Mouse (Mus musculus) Patski (cell line): ENCODE data around the gene Auh. TPM values are rescaled to one million over a fixed set of nuclear protein-coding genes. Genes with fewer than 3 reads are reported as not detected.

Source experiments
- ATAC-seq: fragments of 100-300 bp; one replicate; pipeline ENCODE4 v1.8.0; 2021
- CTCF ChIA-PET: fragments of 350-600 bp; sonication (Branson Sonifier 250); formaldehyde crosslinking; loops from one replicate; lab custom pipeline; 2022; ENCODE audit warnings: inconsistent platforms; lab: Charles Lee
- POLR2A ChIA-PET: fragments of 350-600 bp; sonication (Branson Sonifier 250); formaldehyde crosslinking; loops from one replicate; lab custom pipeline; 2022; ENCODE audit warnings: antibody characterized with exemption, inconsistent platforms; lab: Charles Lee
- DNase-seq: peaks from one replicate; pipeline ENCODE4 v3.0.0-alpha.2; 2011; ENCODE audit warnings: low read depth, low spot score
- H3K27me3 ChIP-seq: fragments of 371-371 bp; one replicate; pipeline ENCODE4 v1.5.1; 2021
- CTCF ChIP-seq: fragments of 100-300 bp; IDR thresholded peaks from one replicate; pipeline ENCODE4 v1.5.1; 2021
- in situ Hi-C: fragments of 300-500 bp; cut with MboI; formaldehyde crosslinking; loops from 3 replicates; pipeline ENCODE4 v1.11.1; 2018; ENCODE audit warnings: low pct_unique_long_range_greater_than_20kb, mixed read lengths
- polyA plus RNA-seq: library from polyadenylated mRNA; unstranded; gene quantifications from one replicate; pipeline ENCODE4 v1.2.3, GENCODE M21; 2021

Gene Auh
- 74.2 TPM for polyA plus RNA-seq

- TF ChIP-seq CTCF: no peak
- ChIA-PET POLR2A (interaction anchor here (0.6 to 1.4 kb wide), 4 partner anchors 12 to 51 kb away, joined by 3 to 8 read pairs (median 4); partner anchors contain the start of gene Nfil3), CTCF (no interaction called here)
- DNase-seq (no peak), ATAC-seq (peak; percentile 91)
- H3K27me3 ChIP-seq: no peaks in the 10 kb centered on the region
- in situ Hi-C loops: no loop called here
Observed at GRCm38 (mm10) chr13:52929209-52930171, at the start of gene Auh. Auh (minus strand) TSS chr13:52929681.

GRCm38 (mm10) chr13:52978321-52978981 lies 49.0 kb upstream of the Auh start:
- ATAC-seq: no peak
- in situ Hi-C loops: loop anchor here (5.0 to 25.0 kb wide), 3 partner anchors 151 to 741 kb away; no protein-coding TSS in a partner anchor
- no peak for TF ChIP-seq CTCF
- DNase-seq: no peak
- POLR2A ChIA-PET: interaction anchor here (0.7 to 1.1 kb wide), 2 partner anchors 13 to 86 kb away, joined by 3 to 6 read pairs; no protein-coding TSS in a partner anchor
- H3K27me3 ChIP-seq: no peaks in the 10 kb centered on the region
- CTCF ChIA-PET: interaction anchor here (0.9 to 1.8 kb wide), 4 partner anchors 86 to 266 kb away, joined by 3 to 5 read pairs (median 4); no protein-coding TSS in a partner anchor

GRCm38 (mm10) chr13:52977757-52978156 lies 48.3 kb upstream of the Auh start:
- in situ Hi-C loops: loop anchor here (5.0 to 25.0 kb wide), 3 partner anchors 150 to 740 kb away; no protein-coding TSS in a partner anchor
- no peaks in the 10 kb centered on the region for H3K27me3 ChIP-seq
- POLR2A ChIA-PET: interaction anchor here (1.1 kb wide), 2 partner anchors 86 to 265 kb away, joined by 5 to 6 read pairs; no protein-coding TSS in a partner anchor
- no peak for DNase-seq
- no peak for ATAC-seq
- CTCF ChIA-PET: interaction anchor here (0.9 to 1.8 kb wide), 3 partner anchors 86 to 266 kb away, joined by 3 to 5 read pairs (median 4); no protein-coding TSS in a partner anchor
- TF ChIP-seq CTCF: no peak

- H3K27me3 ChIP-seq: no peaks in the 10 kb centered on the region
- DNase-seq: no peak
- no peak for ATAC-seq
- TF ChIP-seq CTCF: no peak
- in situ Hi-C loops: loop anchor here (5.0 to 25.0 kb wide), 3 partner anchors 150 to 740 kb away; no protein-coding TSS in a partner anchor
- CTCF ChIA-PET: interaction anchor here (1.1 to 1.8 kb wide), 3 partner anchors 85 to 271 kb away, joined by 3 to 5 read pairs (median 3); no protein-coding TSS in a partner anchor
- POLR2A ChIA-PET: interaction anchor here (1.1 kb wide), 3 partner anchors 85 to 265 kb away, joined by 4 to 6 read pairs (median 5); no protein-coding TSS in a partner anchor
Observed at GRCm38 (mm10) chr13:52977221-52977609, 47.7 kb upstream of the Auh start.

GRCm38 (mm10) chr13:52976510-52977220 lies 47.2 kb upstream of the Auh start:
- in situ Hi-C loops: loop anchor here (5.0 to 25.0 kb wide), 3 partner anchors 149 to 739 kb away; no protein-coding TSS in a partner anchor
- POLR2A ChIA-PET: interaction anchor here (1.1 kb wide), 2 partner anchors 105 to 264 kb away, joined by 4 to 5 read pairs; no protein-coding TSS in a partner anchor
- DNase-seq (no peak), ATAC-seq (no peak)
- TF ChIP-seq CTCF: no peak
- CTCF ChIA-PET: interaction anchor here (1.1 to 1.8 kb wide), 3 partner anchors 84 to 271 kb away, joined by 3 to 5 read pairs (median 3); no protein-coding TSS in a partner anchor
- no peaks in the 10 kb centered on the region for H3K27me3 ChIP-seq

GRCm38 (mm10) chr13:52976130-52976509 lies 46.6 kb upstream of the Auh start:
- ChIA-PET CTCF (interaction anchor here (1.1 kb wide), 1 partner anchor 270 kb away, joined by 3 read pairs; no protein-coding TSS in a partner anchor), POLR2A (no interaction called here)
- no peaks in the 10 kb centered on the region for H3K27me3 ChIP-seq
- TF ChIP-seq CTCF: no peak
- in situ Hi-C loops: loop anchor here (5.0 to 25.0 kb wide), 3 partner anchors 149 to 739 kb away; no protein-coding TSS in a partner anchor
- ATAC-seq (no peak), DNase-seq (no peak)

GRCm38 (mm10) chr13:52974676-52975075 lies 45.2 kb upstream of the Auh start:
- in situ Hi-C loops: loop anchor here (5.0 to 25.0 kb wide), 3 partner anchors 147 to 737 kb away; no protein-coding TSS in a partner anchor
- no peaks in the 10 kb centered on the region for H3K27me3 ChIP-seq
- TF ChIP-seq CTCF: no peak
- ATAC-seq (no peak), DNase-seq (no peak)
- ChIA-PET POLR2A (no interaction called here), CTCF (interaction anchor here (0.8 to 1.2 kb wide), 2 partner anchors 11 to 56 kb away, joined by 3 read pairs; no protein-coding TSS in a partner anchor)

- no peak for TF ChIP-seq CTCF
- ATAC-seq: no peak
- in situ Hi-C loops: no loop called here
- DNase-seq: no peak
- ChIA-PET POLR2A (no interaction called here), CTCF (interaction anchor here (2.5 kb wide), 1 partner anchor 261 kb away, joined by 8 read pairs; no protein-coding TSS in a partner anchor)
- no peaks in the 10 kb centered on the region for H3K27me3 ChIP-seq
Observed at GRCm38 (mm10) chr13:52973427-52973826, 43.9 kb upstream of the Auh start.

- ATAC-seq: no peak
- in situ Hi-C loops: no loop called here
- CTCF ChIA-PET: interaction anchor here (2.5 kb wide), 1 partner anchor 261 kb away, joined by 8 read pairs; no protein-coding TSS in a partner anchor
- POLR2A ChIA-PET: no interaction called here
- DNase-seq: no peak
- TF ChIP-seq CTCF: no peak
- H3K27me3 ChIP-seq: no peaks in the 10 kb centered on the region
Observed at GRCm38 (mm10) chr13:52972626-52973025, 43.1 kb upstream of the Auh start.
